Mouse (Mus musculus) heart, postnatal 14 days (tissue): ENCODE results near the gene Myof. TPM values are rescaled to one million over a fixed set of nuclear protein-coding genes. Genes with fewer than 3 reads are reported as not detected.

Experiments used
- DNase-seq, 2 experiments: peaks; one replicate each; pipeline ENCODE4 v3.0.0; 2021 to 2022
- intact Hi-C: fragments of 180-260 bp; cut with DNase I; formaldehyde crosslinking; loops from one replicate; pipeline ENCODE4 v1.15.1; 2025
- total RNA-seq, 2 experiments: library from RNA; stranded (reverse); gene quantifications; 2 replicates each; pipeline ENCODE4 v1.2.3; 2021

Myof gene
- total RNA-seq, 2 experiments from 2014 or later: 14.3 to 15.9 TPM

- no peak for DNase-seq
- intact Hi-C loops: no loop called here
Measured at GRCm38 (mm10) chr19:38049686-38050085, 6.3 kb upstream of the Myof start.

DNA sequence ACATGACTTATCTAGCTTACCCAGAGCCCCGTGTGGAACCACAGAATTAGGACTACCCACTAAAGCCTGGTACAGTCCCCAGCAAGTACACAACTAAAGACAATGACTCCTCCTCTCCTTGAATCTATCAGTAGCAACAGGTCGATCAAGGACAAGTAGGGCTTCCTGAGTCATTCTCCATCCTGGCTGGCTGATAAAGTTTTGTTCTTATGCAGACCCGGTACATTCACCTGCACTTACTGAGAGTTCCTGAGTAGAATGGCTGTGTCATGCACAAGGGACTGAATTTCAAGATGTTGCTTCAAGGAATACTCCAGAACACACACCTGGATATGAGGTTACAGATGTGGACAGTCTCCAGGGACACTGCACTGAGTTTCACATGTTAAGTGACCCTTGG lies 1.8 kb upstream of the Myof start:
- intact Hi-C loops: no loop called here
- no peak for DNase-seq

DNA sequence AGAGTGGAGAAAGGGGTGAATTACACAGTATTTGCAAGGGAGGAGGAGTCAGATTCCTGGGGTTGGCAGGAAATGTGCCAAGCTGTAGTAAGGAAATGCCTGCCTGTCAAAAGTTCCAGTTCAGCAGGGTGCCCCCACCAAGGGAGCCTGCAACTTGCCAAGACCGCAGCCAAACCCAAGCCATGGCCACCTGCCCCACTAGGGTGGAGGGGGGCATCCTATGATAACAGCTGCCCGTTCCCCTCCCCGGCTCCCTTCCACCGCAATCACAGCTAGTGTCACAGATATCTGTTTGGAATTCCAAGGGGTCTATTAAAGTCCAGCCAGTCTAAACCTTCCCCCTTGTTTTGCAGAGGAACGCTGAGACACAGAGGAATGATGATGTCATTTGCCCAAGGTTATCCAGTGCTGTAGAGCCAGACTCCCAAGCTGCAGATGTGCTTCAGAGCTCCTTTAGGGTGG lies 1.1 kb downstream of the Myof start:
- intact Hi-C loops: loop anchor here (2.0 to 5.0 kb wide), 3 partner anchors 13 to 87 kb away; no protein-coding TSS in a partner anchor

DNA sequence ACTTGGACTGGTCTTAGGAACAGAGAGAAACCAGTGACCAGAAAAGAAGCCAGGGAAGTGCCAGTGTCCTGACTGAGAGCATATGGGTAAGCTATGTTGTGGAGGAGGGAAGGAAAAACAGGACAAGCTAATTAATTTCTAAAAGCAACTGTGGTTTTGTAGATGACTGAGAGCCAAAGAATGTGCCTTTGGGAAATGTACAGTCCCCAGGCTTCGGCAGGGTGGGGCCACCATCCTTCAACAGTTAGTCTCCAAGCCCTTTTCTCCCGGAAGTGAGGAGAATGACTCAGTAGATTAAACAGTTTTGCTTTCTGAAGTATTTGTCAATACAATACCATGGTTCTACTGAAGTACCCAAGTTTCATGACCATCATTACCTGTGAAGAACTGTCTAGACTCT lies 5.1 kb downstream of the Myof start:
- no peak for DNase-seq
- intact Hi-C loops: no loop called here

More for the DNA sequence above, 1.1 kb downstream of the Myof start:
- peak in 1 of 2 experiments; percentile 31 for DNase-seq

DNA sequence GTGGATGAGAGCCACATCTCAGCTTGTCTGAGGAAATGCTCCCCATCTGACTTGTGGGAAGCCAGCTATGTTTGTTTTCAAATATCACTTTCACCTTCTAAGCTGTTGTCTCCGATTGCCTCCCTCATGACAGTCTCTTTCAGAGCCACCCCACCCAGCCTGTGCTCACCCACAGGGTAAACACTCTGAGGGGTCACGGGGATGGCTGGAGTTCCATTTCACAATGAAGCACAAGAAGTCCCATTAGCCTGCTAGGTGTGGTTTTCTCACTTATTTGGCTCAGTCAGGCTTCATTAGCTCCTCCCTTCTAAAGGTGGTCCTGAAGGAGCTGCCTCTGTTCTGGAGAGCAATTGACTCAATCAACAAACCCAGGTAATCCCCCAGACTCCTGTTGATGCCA lies 7.6 kb downstream of the Myof start:
- DNase-seq: no peak
- intact Hi-C loops: no loop called here

DNA sequence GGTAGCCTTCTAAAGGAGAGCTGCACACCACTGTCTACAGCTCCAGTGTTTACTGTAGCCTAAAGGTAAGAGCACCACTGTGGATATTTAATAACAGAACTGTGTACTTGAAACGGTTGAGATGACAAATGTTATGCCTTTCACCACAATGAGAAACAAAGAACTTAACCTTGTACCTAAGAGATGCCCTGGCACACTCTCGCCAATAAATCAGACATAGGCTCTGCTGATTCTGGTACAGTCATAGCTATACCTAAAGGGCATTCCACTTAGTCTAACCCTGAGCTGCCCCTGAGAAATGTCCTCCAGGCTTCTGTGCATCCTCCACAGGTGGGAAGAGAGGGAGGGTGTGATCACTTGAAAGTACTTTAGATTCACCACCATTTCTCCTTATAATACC lies 8.7 kb downstream of the Myof start:
- intact Hi-C loops: no loop called here
- DNase-seq: no peak

- DNase-seq: no peak
- intact Hi-C loops: no loop called here
Measured at GRCm38 (mm10) chr19:38033735-38034057, 9.7 kb downstream of the Myof start.

DNA sequence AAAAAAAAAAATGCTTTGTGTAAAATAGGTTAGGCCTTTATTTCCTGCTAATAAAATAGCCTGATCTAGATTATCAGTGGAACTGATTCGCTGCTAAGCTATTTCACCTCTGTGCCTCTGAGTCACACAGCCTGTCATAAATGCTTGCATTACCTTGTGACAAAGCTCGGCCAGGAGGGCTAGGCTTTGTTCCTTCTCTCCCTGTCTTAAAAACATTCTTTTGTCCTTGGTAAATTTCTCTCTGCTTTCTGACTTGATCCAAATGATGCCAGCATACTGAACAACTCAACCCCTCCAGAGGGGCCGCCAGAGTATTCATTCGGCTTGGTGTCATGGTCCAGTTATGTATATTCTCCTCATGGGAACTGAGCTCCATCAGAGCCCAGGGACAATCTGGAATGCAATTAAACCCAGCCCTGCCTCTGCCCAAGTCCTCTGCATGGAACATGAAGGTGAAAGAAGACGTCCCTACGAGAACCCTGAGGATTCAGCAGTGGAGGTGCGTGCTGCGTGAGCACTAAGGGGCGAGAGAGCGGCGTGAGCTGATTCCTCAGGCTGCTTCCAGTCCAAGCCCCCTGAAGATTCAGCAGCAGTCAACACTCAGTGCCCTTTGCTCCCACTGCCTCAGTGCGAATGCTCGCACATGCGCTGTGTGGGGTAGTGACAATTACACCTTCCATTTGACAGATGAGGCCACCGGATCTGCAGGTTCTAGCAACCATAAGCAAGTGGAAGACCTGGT lies 10.2 kb downstream of the Myof start:
- DNase-seq: no peak
- intact Hi-C loops: no loop called here

GRCm38 (mm10) chr19:38031144-38031543 lies 12.2 kb downstream of the Myof start:
- no peak for DNase-seq
- intact Hi-C loops: no loop called here

DNA sequence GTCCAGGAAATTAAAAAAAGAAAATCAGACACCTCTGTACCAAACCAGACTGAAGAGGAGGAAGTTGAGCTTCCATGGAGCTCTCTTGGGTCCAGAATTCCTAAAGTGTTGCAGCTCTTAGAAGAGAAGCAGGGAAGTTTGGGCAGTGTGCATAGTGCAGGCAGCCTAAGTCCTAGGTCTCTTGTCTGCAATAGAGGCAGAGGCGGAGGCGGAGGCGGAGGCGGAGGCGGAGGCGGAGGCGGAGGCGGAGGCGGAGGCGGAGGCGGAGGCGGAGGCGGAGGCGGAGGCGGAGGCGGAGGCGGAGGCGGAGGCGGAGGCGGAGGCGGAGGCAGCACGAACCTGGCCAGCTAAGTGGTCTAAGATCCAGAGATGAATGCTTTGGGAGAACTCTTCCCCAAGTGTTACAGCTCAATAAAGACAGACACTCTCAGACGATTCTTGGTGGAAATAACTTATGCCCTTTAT lies 12.7 kb downstream of the Myof start:
- intact Hi-C loops: no loop called here
- DNase-seq: peak; percentile 64 to 71

- DNase-seq: no peak
- intact Hi-C loops: loop anchor here (2.0 kb wide), 1 partner anchor 13 kb away; the partner anchor contains the start of gene Myof
Measured at GRCm38 (mm10) chr19:38029871-38030270, 13.5 kb downstream of the Myof start.

DNA sequence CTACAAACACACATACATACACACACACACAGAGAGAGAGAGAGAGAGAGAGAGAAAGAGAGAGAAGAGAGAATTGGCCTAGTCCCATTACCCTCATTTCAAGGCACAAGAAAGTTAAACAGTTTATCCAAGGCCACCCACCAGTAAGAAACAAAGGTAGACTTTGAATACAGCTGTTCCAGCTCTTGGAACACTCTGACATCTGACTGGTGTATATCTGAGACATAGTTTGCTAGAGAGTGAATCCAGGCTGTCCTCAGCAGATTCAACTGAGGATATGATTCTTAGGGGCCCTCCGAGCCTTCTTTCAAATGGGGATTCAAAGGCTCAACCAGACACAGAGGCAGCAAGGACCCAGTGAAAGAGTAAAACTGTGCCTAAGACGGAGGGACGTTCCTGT lies 14.1 kb downstream of the Myof start:
- intact Hi-C loops: loop anchor here (2.0 kb wide), 1 partner anchor 14 kb away; the partner anchor contains the start of gene Myof
- no peak for DNase-seq

GRCm38 (mm10) chr19:38027881-38028521 lies 15.4 kb downstream of the Myof start:
- intact Hi-C loops: loop anchor here (2.0 kb wide), 1 partner anchor 15 kb away; the partner anchor contains the start of gene Myof
- peak; percentile 38 to 49 for DNase-seq

DNA sequence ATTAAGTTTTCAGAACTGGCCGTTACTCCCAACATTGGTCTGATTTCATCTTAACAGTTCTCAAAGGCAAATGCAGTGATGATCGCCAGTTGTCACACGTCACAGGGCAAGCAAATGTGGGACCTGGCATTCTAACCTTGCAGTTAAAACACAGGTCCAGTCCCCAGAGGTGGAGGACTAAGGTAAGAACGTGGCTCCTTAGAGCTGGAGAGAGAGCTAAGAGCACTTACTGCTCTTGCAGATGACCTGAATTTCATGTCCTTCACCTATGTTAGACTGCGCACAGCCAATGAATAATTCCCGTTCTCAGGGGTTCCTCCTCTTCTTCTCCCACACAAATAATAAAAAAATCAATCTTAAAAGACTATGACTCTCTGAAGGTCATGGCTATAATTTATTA lies 16.0 kb downstream of the Myof start:
- no peak for DNase-seq
- intact Hi-C loops: no loop called here

GRCm38 (mm10) chr19:38026211-38026624 lies 17.2 kb downstream of the Myof start:
- intact Hi-C loops: no loop called here
- no peak for DNase-seq

DNA sequence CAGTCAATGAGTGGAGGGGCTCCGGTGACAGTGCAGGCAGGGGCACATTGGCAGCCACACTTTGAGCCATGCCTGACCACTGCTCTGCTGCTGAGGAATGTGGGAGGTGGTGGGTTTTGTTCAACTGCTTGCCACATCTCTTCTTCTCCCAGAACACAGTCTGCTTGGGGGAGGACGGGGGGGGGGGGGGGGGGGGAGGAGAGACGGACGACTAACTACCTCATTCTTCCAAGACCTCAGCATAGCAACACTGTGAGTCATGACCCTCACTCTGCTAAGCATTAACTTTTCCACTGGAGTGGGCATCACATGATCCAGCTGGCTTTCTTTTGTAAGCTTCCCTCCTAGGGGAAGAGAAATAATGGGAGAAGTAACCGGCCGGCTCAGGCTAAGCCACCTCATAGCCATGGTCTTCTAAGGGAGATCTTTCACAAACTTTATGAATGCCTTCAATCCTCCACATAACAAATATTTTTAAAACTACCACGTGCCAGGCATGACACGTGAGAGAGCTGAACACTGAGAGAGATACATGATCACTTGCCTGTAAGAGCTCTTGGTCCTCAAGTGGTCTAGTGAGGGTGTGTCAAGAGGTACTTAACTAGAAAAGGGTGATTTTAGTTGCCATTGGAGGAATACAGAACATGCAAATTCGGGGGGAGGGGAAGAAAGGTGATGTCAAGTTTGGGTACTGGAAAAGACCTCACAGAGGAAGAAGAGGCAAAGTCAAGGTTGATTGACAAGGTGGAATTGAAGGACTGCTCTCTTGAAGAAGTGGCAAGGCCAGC lies 17.9 kb downstream of the Myof start:
- DNase-seq: peak in 1 of 2 experiments; percentile 17
- intact Hi-C loops: no loop called here

- intact Hi-C loops: no loop called here
- DNase-seq: no peak
Measured at GRCm38 (mm10) chr19:38023603-38024002, 19.8 kb downstream of the Myof start.

DNA sequence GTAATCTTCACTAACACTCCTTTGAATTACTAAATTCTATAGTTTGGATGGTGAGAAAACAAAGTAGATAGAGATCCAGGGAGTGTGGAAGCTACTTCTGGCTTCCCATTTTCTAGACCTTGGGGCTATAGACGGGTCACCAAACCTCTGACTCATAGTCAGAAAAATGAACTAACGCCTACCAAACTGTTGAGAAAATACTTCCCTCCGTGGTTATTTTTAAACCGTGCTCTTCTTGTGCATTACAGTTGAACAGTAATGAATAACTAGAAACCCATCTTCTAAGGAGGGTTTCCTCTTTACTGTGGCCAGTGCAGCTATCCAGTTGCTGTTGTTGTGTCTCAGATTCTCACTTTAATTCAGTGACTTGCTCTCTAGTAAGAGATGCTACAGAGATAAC lies 20.7 kb downstream of the Myof start:
- DNase-seq: no peak
- intact Hi-C loops: no loop called here

GRCm38 (mm10) chr19:38015873-38016254 lies 27.5 kb downstream of the Myof start:
- intact Hi-C loops: no loop called here
- DNase-seq: no peak

- DNase-seq: peak; percentile 61 to 63
- intact Hi-C loops: no loop called here
Measured at GRCm38 (mm10) chr19:38015180-38015872, 28.1 kb downstream of the Myof start.
